Mouse (Mus musculus) cortical plate, adult 2 months (tissue): ENCODE data around the gene Pcgf2.

Experiments
- CTCF ChIP-seq: fragments of 200-500 bp; IDR thresholded peaks from 2 replicates; pipeline ENCODE4 v1.5.1; 2011; ENCODE audit warnings: mild to moderate bottlenecking, control low read depth, low read length; ENCODE audit not compliant: insufficient read depth; ENCODE audit errors: extremely low read depth
- POLR2A ChIP-seq: fragments of 200-500 bp; IDR thresholded peaks from 2 replicates; pipeline ENCODE4 v1.6.1; 2011; ENCODE audit warnings: mild to moderate bottlenecking, low read length, control low read depth; ENCODE audit not compliant: insufficient read depth; ENCODE audit errors: extremely low read depth

DNA sequence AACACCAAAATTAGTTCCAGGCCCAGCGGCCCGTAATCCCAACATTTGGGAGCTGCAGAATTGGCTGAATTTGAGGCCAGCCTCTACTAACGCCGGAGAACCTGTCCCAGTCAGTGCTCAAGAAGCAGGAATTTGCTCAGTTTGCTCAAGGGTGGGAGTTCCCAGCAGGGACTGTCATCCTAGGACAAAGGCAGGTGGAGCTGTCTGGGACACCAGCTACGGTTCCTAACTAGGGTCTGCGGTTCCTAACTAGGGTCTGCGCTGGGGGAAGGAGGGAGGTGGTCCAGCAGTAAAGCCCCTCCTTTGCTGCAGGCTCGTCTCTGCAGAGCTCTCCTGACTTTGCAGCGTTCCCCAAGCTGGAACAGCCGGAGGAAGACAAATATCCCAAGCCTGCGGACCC is 27.1 kb downstream of the Pcgf2 start:
- TF ChIP-seq POLR2A (no peak), CTCF (no peak)
